Mouse (Mus musculus): Measurements from ENCODE around the gene Tfip11. TPM values are rescaled to one million over a fixed set of nuclear protein-coding genes. Genes with fewer than 3 reads are reported as not detected.

The Tfip11 gene
- total and polyA plus RNA-seq, 3 experiments: 8.8 to 28.6 (median 23.8) TPM

- DNase-seq (ENCODE audit: extremely low read depth): no peak
- dilution Hi-C loops (cut with MboI; ENCODE audit: extremely low pct_ligation_motif_present, extremely low pct_unique_long_range_greater_than_20kb, low sequenced_read_pairs): no loop called here
- TF ChIP-seq IRF4 (IDR thresholded peaks at IDR 0.05; ENCODE audit: low read depth, low read length) (no peak), TCF12 (IDR thresholded peaks at IDR 0.05; ENCODE audit: low read depth, low read length) (no peak), PAX5 (IDR thresholded peaks at IDR 0.05; ENCODE audit: low read length) (no peak), MAFK (IDR thresholded peaks at IDR 0.05; ENCODE audit: insufficient replicate concordance, low read length) (no peak), JUND (conservative IDR thresholded peaks at IDR 0.05; ENCODE audit: low read depth, low read length) (no peak), SIN3A (IDR thresholded peaks at IDR 0.05; ENCODE audit: low read length) (no peak), NELFE (IDR thresholded peaks at IDR 0.05; ENCODE audit: low read depth, low read length) (no peak), TBP (conservative IDR thresholded peaks at IDR 0.05; ENCODE audit: low read depth, low read length) (no peak), ZMIZ1 (IDR thresholded peaks at IDR 0.05; ENCODE audit: low read depth, low read length) (no peak), RAD21 (IDR thresholded peaks at IDR 0.05; ENCODE audit: low read depth, low read length) (no peak), GABPA (IDR thresholded peaks at IDR 0.05; ENCODE audit: insufficient replicate concordance, low read depth, low read length) (no peak)
Measured at GRCm38 (mm10) chr5:112290536-112290880, 35.6 kb upstream of the Tfip11 start.

GRCm38 (mm10) chr5:112291866-112292265, 34.3 kb upstream of the Tfip11 start:
- Histone ChIP-seq H3K4me1 (ENCODE audit: control insufficient read depth in 1 of 2, insufficient read depth in 2 of 2) (peaks cover 11 to 34% of the 10 kb centered on the region in 2 experiments), H3K27ac (ENCODE audit: insufficient read depth, low read depth) (no peak overlapping the region), H3K79me2 (replicated peaks; ENCODE audit: control insufficient read depth, extremely low read depth, insufficient read depth, poor library complexity, severe bottlenecking) (no peaks in the 10 kb centered on the region), H3K9ac (ENCODE audit: insufficient read depth, low read depth) (no peak overlapping the region), H3K4me3 (replicated peaks in 1 of 3; ENCODE audit: low read depth in 2 of 3, low read length in 2 of 3, poor library complexity in 1 of 3) (no peak overlapping the region), H3K4me2 (ENCODE audit: insufficient read depth, low read depth, poor library complexity, severe bottlenecking) (no peak overlapping the region), H3K9me3 (replicated peaks; ENCODE audit: low read length) (no peaks in the 10 kb centered on the region), H3K27me3 (replicated peaks) (no peaks in the 10 kb centered on the region), H3K36me3 (replicated peaks in 1 of 2; ENCODE audit: control insufficient read depth in 1 of 2, insufficient read depth in 1 of 2, low read length in 1 of 2) (peaks cover 0 to 12% of the 10 kb centered on the region in 2 experiments)
- in situ Hi-C loops (cut with MboI; ENCODE audit: low pct_ligation_motif_present, low pct_unique_long_range_greater_than_20kb, low sequenced_read_pairs) (no loop called here), dilution Hi-C loops (cut with MboI; ENCODE audit: extremely low pct_ligation_motif_present, extremely low pct_unique_long_range_greater_than_20kb, low sequenced_read_pairs) (no loop called here)
- no peak for TF ChIP-seq RAD21 (IDR thresholded peaks at IDR 0.05; ENCODE audit: low read depth, low read length)
- no peak for TF ChIP-seq MEF2A (IDR thresholded peaks at IDR 0.05; ENCODE audit: borderline replicate concordance, low read depth, low read length)
- no peak for TF ChIP-seq KAT2A (IDR thresholded peaks at IDR 0.05; ENCODE audit: insufficient replicate concordance, low read length)
- TF ChIP-seq TBP (conservative IDR thresholded peaks at IDR 0.05; ENCODE audit: low read depth, low read length): no peak
- no peak for TF ChIP-seq CHD1 (IDR thresholded peaks at IDR 0.05; ENCODE audit: low read depth, low read length)
- DNase-seq (ENCODE audit: extremely low read depth): no peak

More at GRCm38 (mm10) chr5:112290536-112290880, 35.6 kb upstream of the Tfip11 start:
- no peaks in the 10 kb centered on the region for H3K79me2 ChIP-seq (replicated peaks; ENCODE audit: control insufficient read depth, extremely low read depth, insufficient read depth, poor library complexity, severe bottlenecking)
- H3K4me2 ChIP-seq (ENCODE audit: insufficient read depth, low read depth, poor library complexity, severe bottlenecking): no peak overlapping the region
- H3K27me3 ChIP-seq (replicated peaks): no peaks in the 10 kb centered on the region
- H3K4me3 ChIP-seq (replicated peaks in 1 of 3; ENCODE audit: low read depth in 2 of 3, low read length in 2 of 3, poor library complexity in 1 of 3): no peak overlapping the region
- H3K36me3 ChIP-seq (replicated peaks in 1 of 2; ENCODE audit: control insufficient read depth in 1 of 2, insufficient read depth in 1 of 2, low read length in 1 of 2): peaks cover 0 to 12% of the 10 kb centered on the region in 2 experiments
- no peaks in the 10 kb centered on the region for H3K9me3 ChIP-seq (replicated peaks; ENCODE audit: low read length)
- peaks cover 20 to 47% of the 10 kb centered on the region in 2 experiments for H3K4me1 ChIP-seq (ENCODE audit: control insufficient read depth in 1 of 2, insufficient read depth in 2 of 2)
- H3K9ac ChIP-seq (ENCODE audit: insufficient read depth, low read depth): no peak overlapping the region
- H3K27ac ChIP-seq (ENCODE audit: insufficient read depth, low read depth): no peak overlapping the region
- in situ Hi-C loops (cut with MboI; ENCODE audit: low pct_ligation_motif_present, low pct_unique_long_range_greater_than_20kb, low sequenced_read_pairs): no loop called here

Measured in CH12.LX (cell line).